Mouse (Mus musculus) skeletal muscle tissue, adult 2 months (tissue): ENCODE data around the gene Scrg1.
A peak's percentile ranks its signal among the peaks of the same experiment; 100 is the strongest.
"Not testable (repeated sequence)": the region's sequence is repeated elsewhere in the genome, so short reads cannot be mapped to it uniquely, and the experiment has no call there.

Source experiments
- DNase-seq: peaks from one replicate; pipeline ENCODE4 v3.0.0-alpha.2; 2012; ENCODE audit warnings: low read depth, low spot score

Scrg1 gene

GRCm38 (mm10) chr8:57508657-57509056 lies 52.9 kb downstream of the Scrg1 start:
- DNase-seq = no peak

DNA sequence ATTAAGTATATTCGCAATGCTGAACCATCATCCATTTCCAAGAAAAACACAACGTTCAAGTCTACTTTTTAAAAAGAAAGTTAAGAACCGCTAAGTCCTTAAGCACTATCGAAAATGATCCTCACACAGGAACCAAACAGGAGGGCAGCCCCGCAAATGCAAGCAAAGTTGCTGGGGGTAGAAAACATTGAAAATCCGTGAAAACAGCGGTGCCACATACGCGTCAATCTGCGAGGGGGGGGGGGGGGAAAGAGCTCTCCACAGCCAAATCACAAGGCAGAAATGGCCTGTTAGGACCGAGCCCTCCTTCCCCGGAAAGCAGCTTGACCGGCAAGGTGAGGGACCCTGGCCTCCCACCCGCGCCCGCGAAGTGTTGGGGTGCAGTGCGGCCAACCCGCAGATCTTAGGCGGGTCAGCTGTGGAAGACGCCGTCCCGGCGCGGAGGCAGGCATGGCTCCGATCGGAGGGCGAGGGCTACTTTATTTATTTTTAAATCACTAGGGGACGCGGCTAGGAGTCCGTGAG lies 55.1 kb downstream of the Scrg1 start:
- no peak for DNase-seq

DNA sequence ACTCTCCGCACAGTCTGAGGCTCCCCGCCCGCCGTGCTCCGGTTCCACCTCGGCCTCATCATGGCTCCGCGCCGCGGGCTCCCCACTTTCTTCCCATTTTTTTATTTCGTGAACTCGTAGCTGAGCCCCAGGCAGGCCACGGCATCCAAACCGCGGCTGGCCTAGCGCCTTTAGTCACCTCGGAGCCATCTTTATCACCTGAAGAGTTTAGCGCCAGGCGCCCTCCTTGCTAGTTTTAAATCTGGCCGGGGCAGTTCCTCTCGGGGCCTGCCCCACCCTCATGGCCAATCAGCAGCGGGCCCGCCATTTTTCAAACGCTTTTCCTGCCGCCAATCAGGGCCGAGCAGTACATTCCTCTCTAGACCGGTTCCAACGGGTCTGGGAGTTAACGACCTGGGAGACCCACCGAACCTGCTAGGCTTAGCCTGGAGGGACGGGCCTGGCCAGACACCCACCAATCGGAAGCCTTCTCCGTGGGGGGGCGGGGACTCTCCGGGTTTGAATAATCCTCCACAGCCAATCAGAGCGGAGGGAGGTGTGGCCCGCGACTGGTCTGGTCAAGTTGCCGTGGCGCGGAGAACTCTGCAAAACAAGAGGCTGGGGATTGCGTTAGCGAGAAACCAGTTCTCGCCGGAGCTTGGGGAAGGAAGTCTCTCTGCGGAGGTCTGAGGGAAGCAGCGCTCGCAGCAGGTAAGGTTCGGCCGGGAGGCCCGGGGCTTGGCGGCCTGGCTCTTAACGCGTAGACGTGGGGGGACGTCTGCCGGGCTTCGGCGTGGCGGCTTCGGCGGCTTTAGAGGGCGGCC lies 55.8 kb downstream of the Scrg1 start, which contains the start of gene Hmgb2:
Gene Hmgb2, plus strand, starts transcription at position 592 of the 803 bp plus-strand sequence.
- DNase-seq = peak; percentile 99

DNA sequence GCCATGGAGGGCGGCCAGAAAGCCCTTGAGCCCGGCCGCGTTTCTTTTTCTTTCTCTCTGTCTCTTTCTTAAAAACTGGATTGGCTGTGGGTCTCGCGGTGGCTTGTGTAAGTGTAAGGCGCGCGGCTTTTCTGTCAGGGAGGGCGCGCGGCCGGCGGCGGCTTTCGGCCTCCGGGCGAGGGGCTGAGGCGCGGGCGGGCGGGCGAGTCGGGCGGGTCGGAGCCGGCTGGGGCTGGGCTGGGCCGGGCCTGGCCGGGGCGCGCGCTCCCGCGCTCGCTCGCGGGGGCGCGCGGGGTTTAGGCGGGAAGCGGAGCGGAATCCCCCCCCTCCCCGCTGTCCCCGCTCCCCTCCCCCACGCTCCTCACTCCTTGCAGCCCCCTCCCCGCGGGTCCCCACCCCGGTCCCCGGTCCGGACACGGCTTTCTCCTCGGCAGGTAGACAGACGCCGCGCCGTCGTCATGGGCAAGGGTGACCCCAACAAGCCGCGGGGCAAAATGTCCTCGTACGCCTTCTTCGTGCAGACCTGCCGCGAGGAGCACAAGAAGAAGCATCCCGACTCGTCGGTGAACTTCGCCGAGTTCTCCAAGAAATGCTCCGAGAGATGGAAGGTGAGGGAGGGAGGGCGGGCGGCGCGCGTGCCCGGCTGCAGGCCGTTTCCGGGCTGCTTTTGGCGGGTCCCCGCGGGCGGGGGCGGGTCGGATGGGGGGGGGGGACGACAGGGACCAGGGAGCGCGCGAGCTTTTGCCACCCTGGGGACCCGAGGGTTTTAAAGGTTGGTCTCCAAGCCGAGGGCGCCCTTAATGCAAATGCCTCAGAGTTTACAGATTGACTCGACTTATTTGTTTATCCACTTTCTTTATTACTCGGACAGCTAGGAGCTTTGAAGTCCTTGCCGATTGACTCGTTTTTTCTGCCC lies 56.7 kb downstream of the Scrg1 start:
- DNase-seq = no peak

GRCm38 (mm10) chr8:57513178-57513661 lies 57.5 kb downstream of the Scrg1 start:
- DNase-seq = not testable (repeated sequence)

DNA sequence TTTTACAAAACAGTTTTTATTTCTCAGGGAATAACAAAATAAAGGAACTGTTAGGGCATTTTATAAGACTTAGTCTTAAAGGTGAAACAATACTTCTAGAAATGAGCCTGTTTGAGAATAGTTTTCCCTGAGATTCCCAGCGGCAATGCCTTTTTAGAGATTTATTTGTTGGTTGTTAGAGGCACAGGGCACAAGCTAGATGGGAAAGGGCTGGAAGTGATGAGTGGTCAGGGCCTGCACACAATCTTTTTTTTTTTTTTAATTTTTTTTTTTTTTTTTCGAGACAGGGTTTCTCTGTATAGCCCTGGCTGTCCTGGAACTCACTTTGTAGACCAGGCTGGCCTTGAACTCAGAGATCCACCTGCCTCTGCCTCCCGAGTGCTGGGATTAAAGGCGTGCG lies 61.0 kb downstream of the Scrg1 start:
- DNase-seq = not testable (repeated sequence)

DNA sequence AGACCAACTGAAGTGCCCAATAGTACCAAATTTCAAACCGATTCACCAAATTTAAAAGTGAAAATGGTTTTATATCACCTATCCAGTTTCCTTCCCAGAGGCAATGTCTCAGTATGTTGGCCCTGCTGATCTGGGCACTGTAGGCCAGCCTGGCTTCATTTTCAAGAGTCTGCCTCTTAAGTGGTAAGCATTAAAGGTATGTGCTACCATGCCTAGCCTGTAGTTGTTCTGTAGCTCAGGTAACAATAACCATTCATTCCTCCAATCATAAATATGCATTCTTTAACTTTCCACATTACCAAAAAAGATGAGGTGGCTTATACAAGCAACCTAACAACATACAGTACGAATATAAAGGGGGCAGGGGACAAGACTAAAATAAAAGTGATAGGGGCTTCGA lies 62.0 kb downstream of the Scrg1 start:
- DNase-seq = no peak

DNA sequence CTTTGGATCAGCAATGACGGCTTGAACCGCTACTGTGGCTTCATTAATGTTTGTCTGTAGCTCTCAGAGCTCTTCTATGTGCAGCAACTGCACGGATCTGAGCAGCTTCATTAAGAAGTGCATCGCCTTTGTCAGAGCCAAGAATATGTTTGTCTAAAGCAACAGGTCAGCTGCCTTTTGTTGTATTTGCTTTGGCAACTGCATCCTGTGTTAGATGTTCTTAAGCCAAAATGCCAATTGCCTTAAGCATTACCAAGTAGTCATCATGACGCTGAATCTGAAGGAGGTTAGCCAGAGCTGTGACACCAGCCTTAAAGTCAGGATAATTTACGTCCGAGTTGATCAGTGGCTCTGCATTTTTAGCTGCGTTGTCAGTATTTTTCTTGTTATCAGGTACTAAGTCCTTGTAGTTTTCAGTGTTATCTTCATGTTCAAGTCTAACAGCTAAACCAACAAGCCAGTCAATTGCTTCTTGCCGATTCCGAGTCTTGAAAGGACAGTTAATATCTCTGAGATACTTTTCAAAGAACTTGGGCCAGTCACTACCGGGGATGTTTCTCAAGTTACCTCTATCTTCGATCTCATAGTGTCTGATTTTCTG lies 64.6 kb downstream of the Scrg1 start:
- no peak for DNase-seq
